Mouse (Mus musculus): ENCODE results near the gene Arid1b.

DNA sequence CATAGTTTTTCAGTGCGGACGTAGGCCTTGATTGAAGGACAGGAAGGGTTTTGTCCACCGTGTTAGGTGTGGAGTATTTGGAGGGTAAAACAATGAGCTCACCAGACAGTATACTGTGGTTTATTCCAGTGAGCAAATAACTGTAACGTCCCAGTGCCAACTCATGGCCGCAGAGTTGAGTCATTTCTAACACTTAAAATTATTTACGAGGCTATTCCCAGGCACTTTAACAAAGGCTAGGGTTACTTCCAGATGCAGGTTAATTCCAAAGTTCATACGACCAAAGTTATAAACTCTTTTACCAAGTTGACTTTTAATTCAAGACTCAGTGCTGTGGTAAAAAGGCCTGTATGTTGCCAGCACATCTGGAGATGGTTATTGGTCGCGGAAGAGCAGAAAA is 240.9 kb downstream of the Arid1b start:
- no peak for TF ChIP-seq GATA1 (IDR thresholded peaks at IDR 0.05; ENCODE audit: borderline replicate concordance, low read length)
- TF ChIP-seq FLI1 (IDR thresholded peaks at IDR 0.05; ENCODE audit: low read length) = no peak

Data from megakaryocyte, embryonic 14.5 days (primary cell).